Mouse (Mus musculus) midbrain, embryonic 16.5 days (tissue): ENCODE data around the gene Sart1. TPM values are rescaled to one million over a fixed set of nuclear protein-coding genes. Genes with fewer than 3 reads are reported as not detected.

Source experiments
- polyA plus RNA-seq: library from polyadenylated mRNA; unstranded; fragments of >200 nt; fragmentation: Nextera tagmentation; extraction: Ambion mirVana; gene quantifications from 2 replicates; pipeline ENCODE4 v1.2.1, GENCODE M21; 2015

Sart1 gene
- polyA plus RNA-seq, 1 experiment from 2014 or later = 68.5 TPM

Other genes with a start within 250 kb of the Sart1 start
- 50.7 and 52.2 TPM in 2 replicates for gene Pacs1, start 115.6 kb downstream of the Sart1 start, polyA plus RNA-seq
- 326 and 331 TPM in 2 replicates for gene Sf3b2, start 93.2 kb downstream of the Sart1 start, polyA plus RNA-seq
- gene Gal3st3, start 90.4 kb downstream of the Sart1 start, polyA plus RNA-seq = 41.6 and 49.4 TPM in 2 replicates
- gene Catsper1, start 53.0 kb downstream of the Sart1 start, polyA plus RNA-seq = not detected in 2 replicates
- gene Cst6, start 39.1 kb downstream of the Sart1 start, polyA plus RNA-seq = 7.5 and 11.1 TPM in 2 replicates
- 36.6 and 38.3 TPM in 2 replicates for gene Eif1ad, start 22.0 kb downstream of the Sart1 start, polyA plus RNA-seq
- 302 and 321 TPM in 2 replicates for gene Banf1, start 21.5 kb downstream of the Sart1 start, polyA plus RNA-seq
- not detected in 2 replicates for gene Tsga10ip, start 13.8 kb upstream of the Sart1 start, polyA plus RNA-seq
- 288 and 310 TPM in 2 replicates for gene Drap1, start 36.3 kb upstream of the Sart1 start, polyA plus RNA-seq
- gene AI837181, start 36.4 kb upstream of the Sart1 start, polyA plus RNA-seq = 61.8 and 67.9 TPM in 2 replicates
- gene Fosl1, start 58.8 kb upstream of the Sart1 start, polyA plus RNA-seq = not detected in 2 replicates
- gene Ccdc85b, start 69.2 kb upstream of the Sart1 start, polyA plus RNA-seq = 9.5 and 10.2 TPM in 2 replicates
- gene Fibp, start 71.9 kb upstream of the Sart1 start, polyA plus RNA-seq = 159 and 178 TPM in 2 replicates
- gene Ctsw, start 79.8 kb upstream of the Sart1 start, polyA plus RNA-seq = 5.0 and 5.2 TPM in 2 replicates
- 34.1 and 35.3 TPM in 2 replicates for gene Efemp2, start 85.3 kb upstream of the Sart1 start, polyA plus RNA-seq
- gene Mus81, start 99.7 kb upstream of the Sart1 start, polyA plus RNA-seq = 51.1 and 53.6 TPM in 2 replicates
- 3,571 and 3,575 TPM in 2 replicates for gene Cfl1, start 101.8 kb upstream of the Sart1 start, polyA plus RNA-seq
- not detected in 2 replicates for gene 1700020D05Rik, start 115.1 kb upstream of the Sart1 start, polyA plus RNA-seq
- gene Snx32, start 121.8 kb upstream of the Sart1 start, polyA plus RNA-seq = 112 and 116 TPM in 2 replicates
- gene Ovol1, start 171.9 kb upstream of the Sart1 start, polyA plus RNA-seq = 0.11 TPM in 1 of 2 replicates, not detected in the other
- gene Ap5b1, start 179.3 kb upstream of the Sart1 start, polyA plus RNA-seq = 1.9 and 2.3 TPM in 2 replicates
- gene Rnaseh2c, start 213.2 kb upstream of the Sart1 start, polyA plus RNA-seq = 55.5 and 58.4 TPM in 2 replicates
- gene Kat5, start 221.5 kb upstream of the Sart1 start, polyA plus RNA-seq = 82.0 and 83.1 TPM in 2 replicates
- 30.6 and 37.7 TPM in 2 replicates for gene Rela, start 248.8 kb upstream of the Sart1 start, polyA plus RNA-seq